ENCODE assay signal across 16 mouse cellular contexts in the genomic region with DNA sequence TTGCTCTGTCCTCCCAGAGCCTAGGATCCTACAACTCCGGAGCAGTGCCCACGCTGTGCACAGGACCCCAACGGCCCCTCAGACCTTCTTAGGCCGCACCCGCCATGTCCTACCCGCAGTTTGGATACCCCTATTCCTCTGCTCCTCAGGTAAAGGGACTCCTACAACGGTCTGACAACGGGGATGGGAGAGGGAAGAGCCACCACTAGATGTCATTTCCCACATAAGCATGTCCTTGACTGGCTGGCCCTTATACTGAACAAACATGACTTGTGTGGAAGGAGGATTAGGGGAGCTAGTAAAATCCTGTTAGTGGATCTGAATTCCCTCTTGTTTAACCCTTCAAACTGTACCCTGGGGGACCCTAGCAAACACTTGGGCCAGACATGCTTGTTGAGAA. TPM values are rescaled to one million over a fixed set of nuclear protein-coding genes. Genes with fewer than 3 reads are reported as not detected.
DNase-seq lines count a peak whose midpoint lies in the region; ATAC-seq and TF ChIP-seq lines count a peak whose summit lies in the region.
"Had no signal": no experiment of that assay in that cellular context is flagged by ENCODE, and none has a peak within 500 bp of the region (broad histone marks: within the 10 kb centered on the region; RNA-seq: fewer than 3 reads in every experiment).

No protein-coding gene starts in this region.

- intact Hi-C loops in gastrocnemius, adult 2 months (cut with DNase I): no loop called here

- no peak for TF ChIP-seq CTCF in stomach, postnatal 0 days (IDR thresholded peaks at IDR 0.05; ENCODE audit: low read depth)
- TF ChIP-seq CTCF in gastrocnemius, adult 2 months (IDR thresholded peaks at IDR 0.05): no peak

- no peak for TF ChIP-seq EP300 in stomach, postnatal 0 days (optimal IDR thresholded peaks at IDR 0.05)

- peaks cover 60% of the 10 kb centered on the region for H3K4me1 ChIP-seq in heart, embryonic 15.5 days (replicated peaks)
- peaks cover 10% of the 10 kb centered on the region for H3K4me1 ChIP-seq in stomach, embryonic 14.5 days (ENCODE audit: control insufficient read depth, insufficient read depth, low read length)
- H3K4me1 ChIP-seq in stomach, postnatal 0 days (replicated peaks; ENCODE audit: control insufficient read depth, insufficient read depth): no peaks in the 10 kb centered on the region
- peaks cover 56% of the 10 kb centered on the region for H3K4me1 ChIP-seq in hindbrain, embryonic 13.5 days (replicated peaks)

- H3K36me3 ChIP-seq in heart, embryonic 15.5 days: no peaks in the 10 kb centered on the region
- no peaks in the 10 kb centered on the region for H3K36me3 ChIP-seq in stomach, embryonic 14.5 days (ENCODE audit: control insufficient read depth, insufficient read depth, low read length)
- no peaks in the 10 kb centered on the region for H3K36me3 ChIP-seq in stomach, postnatal 0 days (ENCODE audit: control insufficient read depth, insufficient read depth, low read length)
- H3K36me3 ChIP-seq in hindbrain, embryonic 13.5 days: no peaks in the 10 kb centered on the region
- H3K36me3 ChIP-seq: lung, embryonic 15.5 days had no signal

- 24% methylated on average over 8 of the region's 8 CpGs for WGBS in heart, embryonic 15.5 days
- WGBS in stomach, embryonic 14.5 days: 26% methylated on average over 8 of the region's 8 CpGs
- WGBS in stomach, postnatal 0 days: 40% methylated on average over 8 of the region's 8 CpGs
- 13% methylated on average over 8 of the region's 8 CpGs for WGBS in hindbrain, embryonic 13.5 days

- peak overlapping the region; percentile 60 for H3K4me3 ChIP-seq in heart, embryonic 15.5 days
- no peak overlapping the region for H3K4me3 ChIP-seq in stomach, embryonic 14.5 days (ENCODE audit: low read depth, low read length)
- no peak overlapping the region for H3K4me3 ChIP-seq in stomach, postnatal 0 days (ENCODE audit: low read depth, low read length)
- no peak overlapping the region for H3K4me3 ChIP-seq in hindbrain, embryonic 13.5 days
- no peak overlapping the region for H3K4me3 ChIP-seq in gastrocnemius, adult 2 months
- H3K4me3 ChIP-seq: left cerebral cortex, adult 2 months had no signal

- peak overlapping the region; percentile 72 for H3K4me2 ChIP-seq in heart, embryonic 15.5 days
- peak overlapping the region; percentile 40; the same call in 1 of the 2 replicates for H3K4me2 ChIP-seq in stomach, embryonic 14.5 days (replicated peaks; ENCODE audit: low read depth, low read length)
- H3K4me2 ChIP-seq in stomach, postnatal 0 days (replicated peaks; ENCODE audit: low read depth): no peak overlapping the region
- peak overlapping the region; percentile 74 for H3K4me2 ChIP-seq in hindbrain, embryonic 13.5 days

- no peak for DNase-seq in heart, adult 9 months (ENCODE audit: low spot score in 2 of 2)
- no peak for DNase-seq in stomach, postnatal 0 days (ENCODE audit: low spot score)
- no peak for DNase-seq in spleen, postnatal 36 days (ENCODE audit: low spot score in 2 of 2)
- no peak for DNase-seq in gastrocnemius, adult 2 months
- DNase-seq: cerebellum, postnatal 36 days; right cerebral cortex, postnatal 14 days had no signal

- peak overlapping the region; percentile 89 for H3K27ac ChIP-seq in heart, embryonic 15.5 days
- no peak overlapping the region for H3K27ac ChIP-seq in stomach, embryonic 14.5 days (ENCODE audit: low read length)
- no peak overlapping the region for H3K27ac ChIP-seq in stomach, postnatal 0 days (replicated peaks)
- peak overlapping the region; percentile 55; the same call in 1 of the 2 replicates for H3K27ac ChIP-seq in hindbrain, embryonic 13.5 days
- H3K27ac ChIP-seq in gastrocnemius, adult 2 months: no peak overlapping the region
- H3K27ac ChIP-seq: left cerebral cortex, adult 2 months; lung, embryonic 15.5 days had no signal

- peak overlapping the region; percentile 72 for H3K9ac ChIP-seq in heart, embryonic 15.5 days
- H3K9ac ChIP-seq in stomach, embryonic 14.5 days (replicated peaks; ENCODE audit: low read depth, low read length): no peak overlapping the region
- H3K9ac ChIP-seq in stomach, postnatal 0 days (ENCODE audit: low read length): no peak overlapping the region
- H3K9ac ChIP-seq in hindbrain, embryonic 13.5 days: no peak overlapping the region
- H3K9ac ChIP-seq: lung, embryonic 15.5 days had no signal

- peaks cover 97% of the 10 kb centered on the region for H3K27me3 ChIP-seq in heart, embryonic 15.5 days
- peaks cover 92% of the 10 kb centered on the region for H3K27me3 ChIP-seq in stomach, embryonic 14.5 days (ENCODE audit: control insufficient read depth, insufficient read depth, low read length)
- peaks cover 50% of the 10 kb centered on the region for H3K27me3 ChIP-seq in stomach, postnatal 0 days (ENCODE audit: control insufficient read depth, insufficient read depth, low read length)
- peaks cover 99% of the 10 kb centered on the region for H3K27me3 ChIP-seq in hindbrain, embryonic 13.5 days

- no peak for ATAC-seq in heart, embryonic 15.5 days (replicated peaks; ENCODE audit: insufficient number of reproducible peaks, insufficient read depth, low FRiP score, low read depth)
- ATAC-seq in stomach, embryonic 14.5 days (ENCODE audit: insufficient number of reproducible peaks, insufficient read depth, low FRiP score, low read depth): no peak
- no peak for ATAC-seq in stomach, postnatal 0 days (ENCODE audit: low FRiP score, low TSS enrichment)
- no peak for ATAC-seq in hindbrain, embryonic 13.5 days (ENCODE audit: low FRiP score)
- ATAC-seq: CD4-positive, CD25-positive, alpha-beta regulatory T cell, adult 4 months had no signal

- no peaks in the 10 kb centered on the region for H3K9me3 ChIP-seq in heart, embryonic 15.5 days (replicated peaks)
- H3K9me3 ChIP-seq in stomach, embryonic 14.5 days (ENCODE audit: control insufficient read depth, low read depth, low read length): no peaks in the 10 kb centered on the region
- no peaks in the 10 kb centered on the region for H3K9me3 ChIP-seq in stomach, postnatal 0 days (ENCODE audit: control insufficient read depth, low read length)
- H3K9me3 ChIP-seq in hindbrain, embryonic 13.5 days: no peaks in the 10 kb centered on the region
- H3K9me3 ChIP-seq: lung, embryonic 15.5 days had no signal

RNA-seq across cellular contexts. Expression of a gene that starts 4.6 kb away (rescaled TPM):
- 40.3 and 44.3 TPM in 2 replicates for polyA plus RNA-seq in heart, embryonic 15.5 days (2015; fragmentation: Nextera tagmentation; extraction: Ambion mirVana)
- not detected in 2 replicates for polyA plus RNA-seq in stomach, embryonic 14.5 days (2014; fragmentation: Nextera tagmentation; extraction: Ambion mirVana)
- polyA plus RNA-seq in stomach, postnatal 0 days (2015; fragmentation: Nextera tagmentation; extraction: Ambion mirVana): not detected in 2 replicates
- 5.8 and 7.3 TPM in 2 replicates for polyA plus RNA-seq in hindbrain, embryonic 13.5 days (2015; fragmentation: Nextera tagmentation; extraction: Ambion mirVana)
- total RNA-seq in gastrocnemius, adult 2 months (2021): not detected
- total RNA-seq: adrenal gland, postnatal 4 days; left cerebral cortex, adult 2 months; liver, adult 2 months; megakaryocyte, adult 5-6 weeks had no signal
- polyA plus RNA-seq: CD4-positive, CD25-positive, alpha-beta regulatory T cell, adult 4 months; gonadal fat pad, adult 2 months; liver, adult 2 months had no signal

Comparison
In these comparisons a context has a peak if more than half of its experiments do, and no peak if none do; other contexts are left out.
1. H3K27ac ChIP-seq: peak in heart, embryonic 15.5 days (single experiment) and hindbrain, embryonic 13.5 days (single experiment); none in stomach, embryonic 14.5 days (single experiment), stomach, postnatal 0 days (single experiment) and gastrocnemius, adult 2 months (single experiment).